Mouse (Mus musculus) C2C12 (cell line): ENCODE measurements around the gene Erg28.

Experiments used
- CTCF ChIP-seq: IDR thresholded peaks from one replicate; pipeline ENCODE4 v1.5.1; 2011; ENCODE audit not compliant: control insufficient read depth, insufficient read depth, insufficient read length
- USF1 ChIP-seq: IDR thresholded peaks from one replicate; pipeline ENCODE4 v1.6.1; 2011; ENCODE audit warnings: low read depth, mild to moderate bottlenecking, control low read depth, moderate library complexity

DNA sequence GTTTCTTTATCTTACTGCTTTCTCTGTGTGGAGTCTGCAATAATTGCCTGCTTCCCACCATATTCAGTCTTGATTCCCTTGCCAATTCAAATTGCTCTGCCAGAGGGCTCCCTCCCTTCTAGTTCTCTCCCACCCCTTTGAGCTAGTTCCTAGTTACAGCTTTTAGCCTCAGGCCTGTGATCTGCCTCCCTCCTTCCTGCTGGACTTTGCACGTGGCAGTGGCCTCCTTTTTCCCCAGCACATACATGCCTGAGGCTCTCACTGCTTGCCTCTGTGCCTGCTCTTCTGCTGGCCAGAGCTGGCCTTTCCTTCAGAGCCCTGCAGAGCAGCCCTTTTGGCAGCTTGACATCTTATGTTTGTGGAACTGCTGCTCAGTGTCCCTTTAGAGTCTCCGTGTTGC, 38.2 kb upstream of the Erg28 start:
- TF ChIP-seq CTCF, result no peak
- no peak for TF ChIP-seq USF1
